Mouse (Mus musculus) MEL (cell line): Measurements from ENCODE around the gene Dclk3.

Experiments used
- CHD2 ChIP-seq: IDR thresholded peaks from 2 replicates; pipeline ENCODE4 v1.6.1; 2011; ENCODE audit warnings: low read length, improper control_type of control experiment
- CTCF ChIP-seq, 3 experiments: IDR thresholded peaks in 2 of 3; conservative IDR thresholded peaks in 1 of 3; 2 replicates each; pipeline ENCODE4 v1.5.1; 2011 to 2012; ENCODE audit warnings: low read length in 3 of 3, low read depth in 2 of 3, mild to moderate bottlenecking in 2 of 3, improper control_type of control experiment in 1 of 3, inconsistent platforms in 1 of 3, mixed read lengths in 1 of 3, moderate library complexity in 1 of 3; ENCODE audit not compliant: control insufficient read depth in 1 of 3, insufficient read depth in 1 of 3, poor library complexity in 1 of 3, severe bottlenecking in 1 of 3
- E2F4 ChIP-seq: IDR thresholded peaks from 2 replicates; pipeline ENCODE4 v1.6.1; 2011; ENCODE audit warnings: low read depth, low read length, improper control_type of control experiment, borderline replicate concordance
- EP300 ChIP-seq, 2 experiments: IDR thresholded peaks; 2 replicates each; pipeline ENCODE4 v1.6.1; 2011; ENCODE audit warnings: improper control_type of control experiment in 2 of 2, low read length in 2 of 2, low read depth in 1 of 2, mild to moderate bottlenecking in 1 of 2
- GATA1 ChIP-seq: IDR thresholded peaks from 2 replicates; pipeline ENCODE4 v1.6.1; 2011; ENCODE audit warnings: low read depth, low read length, improper control_type of control experiment
- MYC ChIP-seq: IDR thresholded peaks from 2 replicates; pipeline ENCODE4 v1.6.1; 2011; ENCODE audit warnings: low read depth, mild to moderate bottlenecking, low read length, improper control_type of control experiment, moderate library complexity
- NELFE ChIP-seq: IDR thresholded peaks from 2 replicates; pipeline ENCODE4 v1.6.1; 2011; ENCODE audit warnings: low read depth, low read length, improper control_type of control experiment
- POLR2AphosphoS2 ChIP-seq: IDR thresholded peaks from 2 replicates; pipeline ENCODE4 v1.6.1; 2011; ENCODE audit warnings: low read length, improper control_type of control experiment
- RAD21 ChIP-seq: IDR thresholded peaks from 2 replicates; pipeline ENCODE4 v1.6.1; 2011; ENCODE audit warnings: mild to moderate bottlenecking, low read depth, low read length, improper control_type of control experiment
- ZKSCAN1 ChIP-seq: IDR thresholded peaks from 2 replicates; pipeline ENCODE4 v1.6.1; 2012; ENCODE audit warnings: low read depth, mild to moderate bottlenecking, inconsistent platforms, low read length, improper control_type of control experiment, moderate library complexity
- ZMIZ1 ChIP-seq: IDR thresholded peaks from 2 replicates; pipeline ENCODE4 v1.6.1; 2012; ENCODE audit warnings: low read depth, mild to moderate bottlenecking, inconsistent platforms, low read length, improper control_type of control experiment, moderate library complexity
- ZNF384 ChIP-seq: IDR thresholded peaks from 2 replicates; pipeline ENCODE4 v1.6.1; 2012; ENCODE audit warnings: low read depth, mild to moderate bottlenecking, inconsistent platforms, low read length, improper control_type of control experiment

GRCm38 (mm10) chr9:111515536-111515935, 76.7 kb downstream of the Dclk3 start:
- TF ChIP-seq ZNF384: no peak
- no peak for TF ChIP-seq ZMIZ1
- TF ChIP-seq RAD21: no peak
- TF ChIP-seq NELFE: no peak
- TF ChIP-seq GATA1: no peak
- TF ChIP-seq POLR2AphosphoS2: no peak
- no peak for TF ChIP-seq MYC
- TF ChIP-seq CTCF (IDR thresholded peaks at IDR 0.05 in 2 of 3, conservative IDR thresholded peaks at IDR 0.05 in 1 of 3; ENCODE audit: control insufficient read depth in 1 of 3, insufficient read depth in 1 of 3, low read depth in 2 of 3, low read length in 3 of 3, poor library complexity in 1 of 3, severe bottlenecking in 1 of 3): no peak
- TF ChIP-seq CHD2: no peak
- no peak for TF ChIP-seq E2F4
- no peak for TF ChIP-seq EP300 (IDR thresholded peaks at IDR 0.05; ENCODE audit: low read depth in 1 of 2, low read length in 2 of 2)
- no peak for TF ChIP-seq ZKSCAN1
